Mouse (Mus musculus) brain, embryonic 18.5 days (tissue): ENCODE measurements around the gene Cdkl2.

Experiments
- DNase-seq: peaks from one replicate; pipeline ENCODE4 v3.0.0-alpha.2; 2012; ENCODE audit warnings: low read depth, low spot score

Cdkl2 gene

GRCm38 (mm10) chr5:91993061-91993460, 50.6 kb downstream of the Cdkl2 start:
- no peak for DNase-seq

- no peak for DNase-seq
These were observed 52.3 kb downstream of the Cdkl2 start for GRCm38 (mm10) chr5:91991191-91991937.

GRCm38 (mm10) chr5:91989261-91989660, 54.4 kb downstream of the Cdkl2 start:
- no peak for DNase-seq

- no peak for DNase-seq
These were observed 55.9 kb downstream of the Cdkl2 start for GRCm38 (mm10) chr5:91987799-91988198.

GRCm38 (mm10) chr5:91987236-91987635, 56.4 kb downstream of the Cdkl2 start, which contains the start of gene Odaph:
TSS of gene Odaph (plus strand) at chr5:91987475.
- DNase-seq = no peak

- no peak for DNase-seq
These were observed 58.0 kb downstream of the Cdkl2 start for GRCm38 (mm10) chr5:91985721-91986120.

- DNase-seq = no peak
These were observed 60.2 kb downstream of the Cdkl2 start for GRCm38 (mm10) chr5:91983490-91983889.

GRCm38 (mm10) chr5:91981176-91981840, 62.4 kb downstream of the Cdkl2 start:
- DNase-seq = no peak

GRCm38 (mm10) chr5:91977397-91977770, 66.3 kb downstream of the Cdkl2 start:
- no peak for DNase-seq

- DNase-seq = no peak
These were observed 66.9 kb downstream of the Cdkl2 start for GRCm38 (mm10) chr5:91976566-91977396.

GRCm38 (mm10) chr5:91975758-91976157, 67.9 kb downstream of the Cdkl2 start:
- no peak for DNase-seq

GRCm38 (mm10) chr5:91974002-91974401, 69.7 kb downstream of the Cdkl2 start:
- DNase-seq = no peak

- no peak for DNase-seq
These were observed 71.6 kb downstream of the Cdkl2 start for GRCm38 (mm10) chr5:91972046-91972445.

GRCm38 (mm10) chr5:91962639-91963440, 80.8 kb downstream of the Cdkl2 start, which contains the start of gene Rchy1:
TSS of gene Rchy1 (minus strand) at chr5:91963068.
- peak; percentile 88 for DNase-seq

- no peak for DNase-seq
These were observed 81.4 kb downstream of the Cdkl2 start for GRCm38 (mm10) chr5:91962259-91962638.

- DNase-seq = no peak
These were observed 82.3 kb downstream of the Cdkl2 start for GRCm38 (mm10) chr5:91961370-91961769.

GRCm38 (mm10) chr5:91960606-91961254, 83.0 kb downstream of the Cdkl2 start:
- no peak for DNase-seq

GRCm38 (mm10) chr5:91959986-91960385, 83.7 kb downstream of the Cdkl2 start:
- DNase-seq = no peak

- no peak for DNase-seq
These were observed 84.6 kb downstream of the Cdkl2 start for GRCm38 (mm10) chr5:91959096-91959495.

- DNase-seq = no peak
These were observed 86.5 kb downstream of the Cdkl2 start for GRCm38 (mm10) chr5:91956991-91957760.
